Mouse (Mus musculus) cerebellum, adult 11 months (tissue): ENCODE measurements around the gene Tob1.

Source experiments
- DNase-seq: peaks from one replicate; pipeline ENCODE4 v3.0.0; 2022

The Tob1 gene

DNA sequence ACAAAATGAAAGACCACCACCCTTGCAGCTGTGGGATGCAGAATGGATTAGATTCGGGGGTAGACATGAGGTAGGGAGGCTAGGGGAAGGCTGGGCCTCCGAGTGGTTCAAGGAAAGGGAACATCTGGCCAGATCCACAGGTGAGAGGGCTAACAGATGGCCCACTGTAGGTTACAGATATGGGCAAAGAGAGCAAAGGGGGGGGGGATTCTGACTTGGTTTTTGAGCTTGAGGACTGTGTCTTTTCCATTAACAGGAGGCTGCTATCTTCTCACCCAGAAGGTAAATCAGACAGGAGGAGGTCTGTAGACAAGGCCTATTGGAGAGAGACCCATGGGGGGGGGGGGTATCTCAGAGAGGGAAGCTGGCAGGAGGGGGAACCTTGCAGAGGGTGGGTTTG lies 11.5 kb upstream of the Tob1 start:
- no peak for DNase-seq

DNA sequence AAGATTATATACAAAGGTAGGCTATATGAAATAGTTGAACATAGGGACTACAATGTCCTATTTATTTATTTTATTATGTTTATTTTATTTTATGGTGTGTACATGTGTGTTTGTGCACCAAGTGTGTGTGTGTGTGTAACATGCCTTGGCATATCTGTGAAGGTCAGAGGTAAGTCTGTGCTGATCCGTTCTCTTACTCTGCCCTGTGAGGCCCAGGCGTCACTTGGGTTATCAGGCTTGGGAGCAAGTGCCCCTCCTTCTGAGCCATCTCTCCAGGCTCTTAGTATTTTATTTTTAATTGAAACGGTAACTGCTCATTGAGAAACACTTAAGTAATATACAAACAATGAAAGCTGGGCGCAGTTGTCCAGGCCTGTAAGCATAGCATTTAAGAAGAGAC lies 10.8 kb upstream of the Tob1 start:
- DNase-seq, result no peak

DNA sequence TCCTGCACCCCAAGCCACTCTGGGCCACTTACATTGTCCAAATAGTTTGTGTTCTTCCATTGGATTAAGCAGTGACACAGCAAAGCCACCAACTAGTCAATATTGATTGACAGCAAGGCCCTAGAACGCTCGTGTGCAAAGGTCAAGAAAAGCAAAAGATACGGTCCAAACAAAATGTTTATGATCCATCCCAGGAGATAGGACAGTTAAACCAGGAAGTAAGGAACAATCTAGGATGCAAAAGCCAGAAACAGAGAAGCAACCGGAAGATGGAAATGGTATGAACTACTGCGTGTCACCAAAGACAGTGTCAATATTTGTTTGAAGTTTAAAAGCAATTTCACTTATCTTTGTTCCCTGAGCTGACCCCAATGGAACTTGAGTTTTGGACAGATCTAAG lies 9.1 kb upstream of the Tob1 start:
- DNase-seq, result no peak

DNA sequence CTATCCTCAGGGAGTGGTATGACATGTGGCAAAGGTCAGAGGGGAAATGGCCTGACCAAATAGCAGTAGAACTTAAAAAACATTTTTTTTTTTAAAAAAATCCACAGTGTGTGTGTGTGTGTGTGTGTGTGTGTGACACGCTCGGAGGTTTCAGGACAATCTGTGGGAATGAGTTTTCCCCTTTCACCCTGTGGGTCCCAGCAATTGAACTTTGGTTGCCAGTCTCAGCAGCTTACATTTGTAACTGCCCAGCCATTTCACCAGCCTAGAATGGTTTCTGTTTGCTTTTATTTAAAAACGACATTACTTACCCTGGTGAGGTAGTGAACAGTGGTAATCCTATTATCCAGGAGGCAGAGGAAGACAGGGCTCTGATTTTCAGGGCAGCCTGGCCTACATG lies 8.2 kb upstream of the Tob1 start:
- no peak for DNase-seq

DNA sequence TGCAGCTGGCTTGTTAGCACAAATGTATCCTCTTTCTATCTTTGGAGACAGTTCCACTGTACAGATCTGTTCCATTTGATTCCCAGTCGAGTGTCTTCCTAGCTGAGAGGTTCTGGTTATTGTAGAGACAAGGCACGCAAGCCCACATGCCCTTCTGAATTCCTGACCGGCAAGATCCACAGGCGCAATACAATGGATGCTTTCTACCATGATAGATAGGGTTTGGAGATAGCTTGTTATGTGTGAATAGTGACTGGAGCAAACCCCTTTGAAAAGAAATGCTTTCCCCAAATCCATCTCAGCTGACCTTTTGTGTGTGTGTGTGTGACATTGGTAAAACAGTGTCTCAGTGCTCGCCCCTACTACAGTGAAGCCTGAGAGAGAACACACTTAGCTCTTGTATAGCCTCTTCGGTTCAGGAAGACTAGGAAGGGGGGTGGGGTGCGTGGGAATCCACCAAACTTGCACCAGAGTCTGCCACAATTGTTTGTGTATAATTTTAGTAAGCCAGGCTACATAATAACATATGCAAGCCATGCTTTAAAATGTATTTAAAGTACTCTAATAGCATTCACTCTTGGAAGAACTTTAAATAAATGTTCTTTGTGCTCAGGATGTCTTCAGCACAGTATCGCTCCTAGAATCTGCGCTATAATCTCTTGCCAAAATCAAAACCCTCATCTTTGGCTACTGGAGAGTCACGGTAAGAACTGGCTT lies 4.7 kb upstream of the Tob1 start:
- DNase-seq, result no peak

DNA sequence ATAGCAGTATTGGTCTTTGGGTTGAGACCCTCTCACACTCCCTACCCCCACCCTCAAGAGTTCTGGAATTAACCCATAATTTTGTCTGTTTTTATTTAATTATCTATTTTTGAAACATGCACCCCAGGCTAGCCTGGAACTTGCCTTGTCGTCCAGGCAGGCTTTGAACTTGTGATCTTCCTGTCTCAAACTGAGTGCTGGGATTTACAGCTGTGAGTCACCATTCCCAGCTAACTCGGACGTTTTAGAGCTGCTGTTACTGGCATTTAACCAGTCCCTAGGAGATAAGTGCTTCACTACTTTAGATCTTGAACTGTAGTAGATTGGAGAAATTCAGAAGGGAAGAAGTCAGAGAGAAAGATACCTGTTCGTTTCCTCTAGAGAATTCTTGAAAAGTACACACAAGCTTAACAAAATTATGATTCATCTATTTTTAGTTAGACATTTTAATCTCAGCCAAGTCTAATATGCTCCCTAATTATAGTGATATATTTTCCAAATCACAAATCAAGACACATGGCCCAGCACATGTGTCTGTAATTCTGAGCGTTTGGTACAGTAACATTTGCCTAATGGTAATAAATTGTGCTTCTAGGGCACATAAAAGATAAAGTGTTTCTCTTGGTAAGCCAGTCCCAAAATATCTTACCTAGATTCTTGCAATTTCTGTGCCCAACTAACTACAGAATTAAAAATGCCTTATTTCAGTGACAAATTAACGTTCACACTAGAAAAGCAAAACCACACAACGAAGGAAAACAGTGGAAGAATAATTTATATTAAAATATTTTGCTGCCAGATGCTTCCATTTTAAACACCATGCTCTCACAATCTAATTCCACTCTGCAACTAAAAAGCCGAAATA lies 2.2 kb upstream of the Tob1 start:
- no peak for DNase-seq

DNA sequence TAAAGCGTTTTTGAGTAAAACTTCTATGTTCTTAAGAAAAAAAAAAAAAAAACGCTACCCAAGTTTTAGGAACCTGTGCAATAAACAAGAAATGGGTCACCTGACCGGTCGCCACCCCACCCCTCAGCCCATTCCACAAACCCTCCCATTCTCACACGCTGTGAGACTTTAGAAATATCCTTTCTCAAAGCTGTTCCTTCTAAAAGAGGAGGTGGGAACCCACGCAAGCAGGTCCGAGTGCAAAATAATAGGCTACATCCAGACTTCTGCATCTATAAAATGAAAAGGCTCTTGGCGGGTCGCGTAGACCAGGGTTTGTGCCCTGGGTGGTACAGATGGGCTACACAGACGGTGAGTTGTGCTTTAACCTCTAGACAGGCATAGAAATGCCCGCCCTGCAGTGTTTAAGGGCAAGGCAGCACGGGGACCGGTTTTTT lies 1.5 kb upstream of the Tob1 start:
- DNase-seq, result no peak

DNA sequence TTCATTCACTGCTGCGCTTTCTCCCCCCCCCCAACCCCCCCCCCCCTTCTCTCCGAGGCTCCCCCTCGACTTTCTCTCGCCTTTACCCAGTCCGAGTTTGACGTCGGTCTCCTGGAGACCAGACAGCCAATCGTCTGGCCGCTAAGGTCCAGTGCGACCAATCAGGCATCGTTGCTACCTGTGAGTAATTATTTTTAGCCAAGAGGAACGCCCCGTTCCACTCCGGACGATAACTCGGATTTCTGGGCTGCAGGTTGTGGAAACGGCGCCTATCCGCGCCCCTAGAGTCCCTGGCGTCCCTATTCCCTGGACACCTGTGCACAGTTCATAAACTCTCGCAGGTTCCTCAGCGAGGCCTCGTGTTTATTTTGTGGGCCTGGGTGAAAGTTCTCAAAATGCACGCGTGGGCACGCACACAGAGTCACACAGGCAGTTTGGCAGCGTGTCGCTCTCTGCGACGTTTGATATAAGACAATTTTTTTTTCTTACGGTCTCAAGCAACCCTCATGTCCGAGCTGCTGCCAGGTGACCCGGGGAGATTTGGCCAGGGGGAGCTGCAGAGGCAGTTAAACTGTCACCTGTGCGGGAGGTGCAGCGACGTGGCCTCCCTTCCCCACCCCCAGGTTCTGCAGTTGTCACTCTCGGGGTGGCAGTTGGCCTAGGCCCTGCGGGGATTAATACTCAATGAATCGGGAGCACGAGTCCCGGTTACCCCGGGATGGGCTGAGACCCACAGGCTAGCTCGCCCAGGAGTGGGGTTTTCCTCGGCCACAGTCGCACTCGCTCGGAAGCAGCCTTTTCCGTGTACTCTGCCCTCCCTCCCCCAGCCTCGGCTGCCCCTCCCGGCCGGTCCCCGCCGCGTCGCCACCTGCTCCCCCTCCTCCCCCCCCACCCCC lies 815 bp upstream of the Tob1 start:
- DNase-seq, result peak; percentile 91

DNA sequence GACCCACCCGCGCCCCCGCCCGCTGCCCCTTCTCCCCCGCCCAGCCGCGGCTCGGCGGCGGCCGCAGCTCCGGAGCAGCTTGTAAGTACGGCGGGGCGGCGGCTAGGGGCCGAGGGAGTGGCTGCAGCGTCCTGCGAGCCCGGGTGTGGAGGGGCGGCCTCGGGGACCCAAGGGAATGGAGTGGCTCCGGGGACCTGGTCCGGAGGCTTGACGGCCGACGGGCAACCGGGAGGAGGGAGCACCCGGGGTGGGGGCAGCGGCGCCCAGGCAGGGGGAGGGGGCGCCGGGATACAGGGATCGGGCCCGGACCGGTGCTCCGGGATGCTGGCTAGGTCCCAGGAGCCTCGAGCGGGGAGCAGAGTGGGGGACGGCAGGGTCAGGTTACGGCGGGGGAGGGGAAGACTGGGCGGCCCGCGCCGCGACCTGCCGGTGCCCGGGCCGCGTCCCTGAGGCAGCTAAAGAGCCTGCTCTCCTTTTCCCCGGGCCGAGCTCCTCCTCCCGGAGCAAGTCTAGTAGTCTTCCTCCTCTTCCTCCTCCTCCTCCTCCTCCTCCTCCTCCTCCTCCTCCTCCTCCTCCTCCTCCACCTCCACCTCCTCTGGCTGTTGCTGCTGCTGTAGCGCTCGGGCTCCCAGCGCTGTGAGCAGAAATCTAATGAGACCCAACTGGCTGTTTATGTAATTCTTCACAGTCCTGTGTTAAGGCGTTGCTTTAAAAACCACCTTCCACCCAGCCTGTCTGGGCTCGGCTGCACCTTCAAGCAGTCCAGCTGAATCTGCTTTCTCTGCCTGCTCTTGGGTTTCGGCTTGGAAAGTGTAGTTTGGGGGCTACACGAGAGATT lies 616 bp downstream of the Tob1 start:
- DNase-seq, result peak; percentile 80

DNA sequence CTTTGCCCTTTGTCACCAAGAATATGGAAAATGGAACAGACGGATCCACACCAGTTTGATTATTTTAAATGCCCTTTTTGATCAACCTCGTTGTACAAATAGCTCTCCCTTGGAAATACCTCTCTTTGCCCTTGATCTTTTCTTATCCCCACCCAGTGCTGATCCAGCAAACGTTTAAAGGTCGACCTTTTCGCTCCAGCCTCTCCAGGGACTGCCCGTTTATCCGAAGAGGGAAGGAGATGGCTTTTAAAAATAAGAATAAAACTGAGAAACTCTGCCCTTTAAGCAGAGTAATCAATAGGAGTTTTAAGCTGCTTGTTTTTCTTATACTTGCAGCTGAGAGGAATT lies 1.2 kb downstream of the Tob1 start:
- no peak for DNase-seq

DNA sequence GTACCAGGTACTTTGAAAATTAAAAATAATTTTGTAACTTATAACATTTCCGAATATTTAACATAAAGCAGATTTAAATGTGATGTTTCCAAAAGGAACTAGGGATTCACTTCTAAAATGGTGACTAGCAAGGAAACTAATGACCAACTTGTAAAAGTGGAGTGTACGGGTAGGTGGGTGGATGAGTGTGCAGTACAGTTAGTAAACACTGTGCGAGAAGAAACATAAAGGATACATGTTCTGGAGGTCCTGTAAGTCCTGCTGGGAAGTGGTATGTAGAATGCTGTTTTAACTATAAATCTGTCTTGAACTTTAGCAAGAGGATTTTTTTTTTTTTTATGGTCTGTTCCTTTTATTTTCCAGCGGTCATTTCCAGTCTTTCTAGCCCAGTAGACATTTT lies 1.7 kb downstream of the Tob1 start:
- no peak for DNase-seq

DNA sequence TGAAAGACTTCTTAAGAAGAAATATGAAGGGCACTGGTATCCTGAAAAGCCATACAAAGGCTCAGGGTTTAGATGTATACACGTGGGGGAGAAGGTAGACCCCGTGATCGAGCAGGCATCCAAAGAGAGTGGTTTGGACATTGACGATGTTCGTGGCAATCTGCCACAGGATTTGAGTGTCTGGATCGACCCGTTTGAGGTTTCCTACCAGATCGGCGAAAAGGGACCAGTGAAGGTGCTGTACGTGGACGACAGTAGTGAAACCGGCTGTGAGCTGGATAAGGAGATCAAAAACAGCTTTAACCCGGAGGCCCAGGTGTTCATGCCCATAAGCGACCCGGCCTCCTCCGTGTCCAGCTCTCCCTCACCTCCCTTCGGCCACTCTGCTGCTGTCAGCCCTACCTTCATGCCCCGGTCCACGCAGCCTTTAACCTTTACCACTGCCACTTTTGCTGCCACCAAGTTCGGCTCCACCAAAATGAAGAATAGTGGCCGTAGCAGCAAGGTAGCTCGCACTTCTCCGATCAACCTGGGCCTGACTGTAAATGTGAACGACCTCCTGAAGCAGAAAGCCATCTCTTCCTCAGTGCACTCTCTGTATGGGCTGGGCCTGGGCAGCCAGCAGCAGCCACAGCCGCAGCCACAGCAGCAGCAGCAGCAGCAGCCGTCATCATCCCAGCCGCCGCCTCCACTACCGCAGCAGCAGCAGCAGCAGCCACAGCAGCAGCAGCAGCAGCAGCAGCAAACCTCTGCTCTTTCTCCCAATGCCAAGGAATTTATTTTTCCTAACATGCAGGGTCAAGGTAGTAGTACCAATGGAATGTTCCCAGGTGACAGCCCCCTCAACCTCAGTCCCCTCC lies 2.7 kb downstream of the Tob1 start:
- DNase-seq, result peak; percentile 51

DNA sequence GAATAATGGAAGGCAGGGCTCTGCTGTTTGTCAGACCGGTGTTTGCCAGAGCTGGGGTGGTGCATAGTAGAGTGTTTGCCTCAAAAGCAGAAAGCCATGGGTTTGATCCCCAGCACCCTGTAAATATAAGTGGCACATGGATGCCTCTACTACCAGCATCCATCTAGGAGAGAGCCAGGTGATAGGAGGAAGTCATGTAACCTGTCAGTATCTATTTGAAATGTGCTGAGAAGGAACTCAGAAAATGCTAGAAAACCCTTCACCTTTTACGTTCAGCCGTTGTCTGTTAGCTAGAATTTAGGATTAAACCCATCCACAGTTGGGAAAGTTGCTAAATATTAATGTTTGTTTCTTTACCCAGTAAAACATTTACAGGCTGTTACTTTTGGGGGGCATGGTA lies 4.3 kb downstream of the Tob1 start:
- DNase-seq, result no peak

DNA sequence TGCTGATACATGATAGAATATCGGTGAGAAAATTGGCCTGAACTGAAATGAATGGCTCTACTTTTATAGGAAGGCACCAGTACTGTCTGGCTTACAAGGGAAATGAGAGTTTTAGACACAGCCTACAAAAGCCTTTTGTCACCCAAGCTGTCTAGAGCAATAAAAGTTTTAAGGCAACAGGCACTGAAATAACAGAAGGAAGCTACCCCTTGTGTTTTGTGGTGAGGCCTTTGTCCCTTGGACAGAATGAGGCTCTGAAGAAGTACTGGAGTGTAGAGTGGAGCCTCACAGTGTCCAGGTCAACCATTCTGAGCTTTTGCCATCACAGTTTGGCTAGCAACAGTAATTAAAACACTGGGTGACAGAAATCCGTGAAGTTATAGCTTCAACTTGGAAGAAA lies 5.0 kb downstream of the Tob1 start:
- DNase-seq, result no peak

DNA sequence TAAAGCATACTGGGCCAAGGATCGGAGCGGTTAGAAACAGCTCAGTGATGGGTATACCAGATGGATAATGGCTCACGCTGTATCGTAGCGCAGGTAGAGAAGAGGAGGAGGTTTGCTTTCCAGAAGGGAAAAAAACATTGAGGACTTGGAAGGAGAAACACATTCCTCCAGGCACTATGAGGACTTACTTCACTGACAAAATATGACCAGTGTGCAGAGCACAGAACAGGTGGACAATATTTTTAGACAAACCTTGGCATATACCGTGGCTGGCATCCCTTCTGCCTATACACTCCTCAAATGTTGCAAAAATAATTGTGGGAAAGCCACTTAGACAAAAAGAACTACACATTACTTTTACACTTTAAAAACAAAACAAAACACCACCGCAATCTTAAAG lies 10.0 kb downstream of the Tob1 start:
- no peak for DNase-seq

DNA sequence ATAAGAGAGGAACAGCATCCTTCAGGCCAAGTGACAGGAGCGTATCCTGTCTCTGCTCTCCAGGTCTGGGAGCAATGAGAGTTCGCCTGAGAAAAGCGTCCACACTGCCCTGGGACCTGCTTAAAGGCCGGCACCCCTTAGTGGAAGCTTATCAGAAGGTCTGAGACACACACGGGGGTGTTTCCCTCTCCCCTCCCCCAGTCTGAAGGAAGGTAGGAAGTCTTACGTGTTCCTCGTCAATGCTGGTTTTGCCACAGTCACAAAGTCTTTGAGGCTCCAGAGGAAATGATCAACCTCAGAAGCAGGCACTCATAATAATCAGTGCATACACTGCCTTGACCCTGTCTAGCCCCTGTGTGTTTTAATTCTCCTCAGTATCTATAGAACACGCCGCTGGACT lies 12.3 kb downstream of the Tob1 start:
- DNase-seq, result no peak

DNA sequence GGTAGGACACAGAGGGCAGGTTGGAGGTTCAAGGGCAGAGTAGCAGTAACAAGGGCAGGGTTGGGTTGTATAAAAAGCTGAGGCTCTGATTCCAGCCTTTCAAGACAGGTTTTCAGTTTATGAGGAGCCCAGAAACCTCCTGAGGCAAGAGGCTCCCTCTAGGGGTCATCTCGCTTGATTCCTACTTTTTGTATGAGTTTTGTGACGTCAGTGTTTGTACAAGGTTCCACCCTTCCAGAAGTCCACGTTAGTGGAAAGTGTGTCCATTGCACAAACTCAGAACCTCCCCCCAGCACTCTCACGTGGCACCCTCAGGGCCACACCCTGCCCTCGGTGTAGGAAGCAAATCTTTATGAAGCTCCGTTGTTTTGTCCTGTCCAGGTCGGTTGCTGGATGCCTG lies 14.7 kb downstream of the Tob1 start:
- no peak for DNase-seq

DNA sequence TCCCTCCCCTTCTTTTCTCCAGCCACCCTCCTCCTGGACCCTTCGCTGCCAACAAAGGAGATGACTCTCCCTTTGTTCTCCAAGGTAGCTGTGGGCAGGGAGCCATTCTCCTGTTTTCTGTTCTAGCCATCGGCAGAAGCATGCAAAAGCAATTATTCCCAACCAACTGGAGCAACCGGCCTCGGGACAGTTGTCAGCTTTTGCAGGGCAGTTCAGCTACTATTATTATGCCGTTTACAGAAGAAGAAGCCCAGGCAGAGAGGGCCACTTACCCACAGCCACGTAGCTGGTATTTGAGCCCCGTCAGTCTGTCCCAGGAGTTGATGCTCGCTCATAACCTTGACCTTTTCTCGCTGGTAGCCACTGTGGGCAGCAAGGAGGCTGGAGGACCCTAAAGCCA lies 17.2 kb downstream of the Tob1 start:
- DNase-seq, result no peak

DNA sequence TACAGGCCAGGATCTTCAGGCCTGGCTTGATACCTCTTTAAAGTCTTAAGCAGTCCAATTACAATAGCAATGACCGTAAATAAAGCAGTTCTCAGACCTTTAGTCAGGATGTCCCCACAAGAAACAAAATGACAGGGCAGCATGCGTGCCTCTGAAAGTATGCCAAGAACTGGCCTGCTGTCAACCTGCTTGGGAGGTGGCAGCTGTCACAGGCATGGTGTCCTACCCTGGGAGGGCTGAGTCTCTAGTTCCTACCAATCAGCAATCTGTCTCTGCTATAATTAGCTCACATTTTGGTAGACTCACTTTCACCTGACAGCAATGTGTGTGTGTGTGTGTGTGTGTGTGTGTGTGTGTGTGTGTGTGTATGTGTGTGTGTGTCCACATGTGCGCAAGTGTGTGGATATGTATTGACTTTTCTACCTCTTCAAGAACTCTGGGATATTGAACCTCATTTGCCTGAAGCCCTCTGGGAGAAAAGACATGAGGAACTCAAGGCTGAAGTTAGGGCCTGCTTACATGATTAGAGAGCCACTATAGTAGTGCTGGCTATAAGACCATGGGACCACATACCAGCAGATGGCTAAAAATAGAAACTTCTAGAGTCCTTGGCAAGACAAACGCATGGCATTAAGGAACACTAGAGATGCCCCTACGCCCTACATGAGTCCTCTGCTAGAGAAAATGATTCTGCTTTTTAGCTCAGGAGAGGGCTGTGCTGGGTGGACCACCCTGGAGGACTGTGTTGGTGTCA lies 18.1 kb downstream of the Tob1 start:
- DNase-seq, result peak; percentile 76

DNA sequence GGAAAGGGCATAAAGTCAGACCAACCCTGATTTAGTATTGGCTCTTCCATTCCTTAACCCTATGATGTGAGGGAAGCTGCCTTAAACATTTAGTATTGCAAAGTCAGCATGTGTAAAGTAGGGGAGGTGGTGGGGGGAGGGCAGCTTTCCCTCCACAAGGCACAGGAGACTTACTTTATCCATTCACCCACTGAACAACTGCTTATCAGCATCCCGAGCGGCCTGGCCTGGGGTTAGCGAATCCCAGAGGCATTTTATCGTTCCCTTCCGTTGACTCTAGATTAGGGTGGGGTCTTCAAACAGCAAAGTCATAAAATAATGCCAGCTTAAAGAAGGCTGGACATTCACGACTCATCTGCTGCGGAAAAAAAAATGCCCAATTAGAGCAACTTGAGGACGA lies 19.0 kb downstream of the Tob1 start:
- DNase-seq, result no peak
